Mouse (Mus musculus): ENCODE data around the gene Loxl1. TPM values are rescaled to one million over a fixed set of nuclear protein-coding genes. Genes with fewer than 3 reads are reported as not detected.

The Loxl1 gene
- polyA plus RNA-seq, 1 experiment from 2014 or later: 33.4 TPM

Other genes with a start within 250 kb of the Loxl1 start
- 1.4 and 2.2 TPM in 2 replicates for gene Stra6, start 249.4 kb downstream of the Loxl1 start, polyA plus RNA-seq (2015; fragmentation: Nextera tagmentation; extraction: Ambion mirVana)
- not detected in 2 replicates for gene Ccdc33, start 194.4 kb downstream of the Loxl1 start, polyA plus RNA-seq (2015; fragmentation: Nextera tagmentation; extraction: Ambion mirVana)
- gene Islr, start 108.9 kb downstream of the Loxl1 start, polyA plus RNA-seq (2015; fragmentation: Nextera tagmentation; extraction: Ambion mirVana): 120 and 128 TPM in 2 replicates
- 1.3 TPM in 2 replicates for gene Islr2, start 108.9 kb downstream of the Loxl1 start, polyA plus RNA-seq (2015; fragmentation: Nextera tagmentation; extraction: Ambion mirVana)
- gene Pml, start 63.4 kb downstream of the Loxl1 start, polyA plus RNA-seq (2015; fragmentation: Nextera tagmentation; extraction: Ambion mirVana): 17.9 and 19.0 TPM in 2 replicates
- gene Stoml1, start 60.0 kb downstream of the Loxl1 start, polyA plus RNA-seq (2015; fragmentation: Nextera tagmentation; extraction: Ambion mirVana): 23.7 and 26.0 TPM in 2 replicates
- 0.12 TPM in 1 of 2 replicates, not detected in the other for gene Tbc1d21, start 57.3 kb upstream of the Loxl1 start, polyA plus RNA-seq (2015; fragmentation: Nextera tagmentation; extraction: Ambion mirVana)
- 0.32 and 0.77 TPM in 2 replicates for gene Insyn1, start 175.4 kb upstream of the Loxl1 start, polyA plus RNA-seq (2015; fragmentation: Nextera tagmentation; extraction: Ambion mirVana)
- 30.4 and 31.2 TPM in 2 replicates for gene Cd276, start 242.3 kb upstream of the Loxl1 start, polyA plus RNA-seq (2015; fragmentation: Nextera tagmentation; extraction: Ambion mirVana)

Measured in stomach, embryonic 16.5 days (tissue).